Mouse (Mus musculus): Measurements from ENCODE around the gene Ganab. TPM values are rescaled to one million over a fixed set of nuclear protein-coding genes. Genes with fewer than 3 reads are reported as not detected.

Gene Ganab
- 72.8 and 81.9 TPM in 2 replicates for polyA plus RNA-seq (2012; rRNA removed)

GRCm38 (mm10) chr19:8897865-8898495 lies at the start of gene Ganab:
TSS of gene Ganab (plus strand) at chr19:8898071.

DNA sequence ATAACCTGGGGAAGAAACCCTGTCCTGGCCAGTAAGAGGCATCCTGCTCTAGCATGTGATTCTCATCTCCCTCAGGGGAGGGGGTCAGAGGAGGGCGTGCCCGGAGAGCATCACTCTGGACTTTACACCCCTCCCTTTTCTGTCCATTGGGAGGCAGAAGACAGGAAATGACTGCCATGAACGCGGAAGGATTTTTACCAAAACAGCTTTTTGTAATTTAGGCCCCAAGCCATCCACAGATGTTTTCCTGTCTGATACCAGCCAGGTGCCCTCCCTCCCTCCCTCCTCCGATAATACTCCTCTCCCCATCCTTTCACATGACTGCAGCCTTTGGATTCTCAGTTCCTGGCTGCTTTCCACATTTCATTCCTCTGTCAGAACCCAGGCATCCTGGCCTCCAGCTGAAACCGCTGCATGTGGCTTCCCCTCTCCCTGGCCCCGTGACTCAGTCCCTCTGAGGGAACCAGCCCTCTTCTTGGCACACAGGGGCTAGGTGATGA lies 47.4 kb upstream of the Ganab start, which contains the start of gene Lrrn4cl:
Gene Lrrn4cl (plus strand): TSS at position 367 of the 500 bp plus-strand sequence.

DNA sequence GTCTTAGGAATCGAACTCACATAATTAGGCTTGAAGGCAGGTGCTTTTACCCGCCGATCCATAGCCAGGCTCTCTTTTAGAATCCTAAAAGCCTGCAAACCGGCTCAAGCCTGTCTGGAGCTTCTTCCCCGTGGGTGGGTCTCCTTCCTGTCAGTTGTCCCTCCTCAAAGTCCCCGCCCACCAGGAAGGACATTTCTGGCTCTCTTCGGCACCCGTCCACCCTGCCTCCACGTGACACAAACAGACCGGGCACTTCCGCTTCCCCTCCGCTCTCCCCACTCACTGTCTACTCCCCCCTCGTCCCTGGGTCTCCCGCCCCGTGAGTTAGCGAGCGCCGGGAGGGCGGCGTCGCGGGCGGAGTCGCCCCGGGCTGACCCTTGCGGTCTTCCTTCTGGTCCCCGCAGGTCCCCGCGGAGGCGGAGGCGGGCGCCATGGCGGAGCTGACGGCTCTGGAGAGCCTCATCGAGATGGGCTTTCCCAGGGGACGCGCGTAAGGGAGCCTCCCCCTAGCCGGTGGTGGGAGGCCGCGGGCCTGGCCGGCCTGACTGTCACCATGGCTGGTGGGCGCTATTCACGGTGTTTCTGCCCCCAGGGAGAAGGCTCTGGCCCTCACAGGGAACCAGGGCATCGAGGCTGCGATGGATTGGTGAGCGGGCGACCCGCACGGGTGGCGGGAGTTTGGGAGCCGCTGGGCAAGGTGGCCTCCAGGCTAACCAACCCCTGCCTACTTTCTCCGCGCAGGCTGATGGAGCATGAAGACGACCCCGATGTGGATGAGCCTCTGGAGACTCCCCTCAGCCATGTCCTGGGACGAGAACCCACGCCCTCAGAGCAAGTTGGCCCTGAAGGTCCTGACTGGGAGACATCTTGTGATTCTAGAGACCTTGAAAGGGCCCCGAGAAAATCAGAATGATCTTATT lies 26.3 kb upstream of the Ganab start, which contains the start of gene Ubxn1:
Gene Ubxn1 (plus strand): TSS at position 230 of the 920 bp plus-strand sequence.

GRCm38 (mm10) chr19:8880311-8881033 lies 17.4 kb upstream of the Ganab start, which contains the start of gene Uqcc3:
TSS of gene Uqcc3 (minus strand) at chr19:8880923.

DNA sequence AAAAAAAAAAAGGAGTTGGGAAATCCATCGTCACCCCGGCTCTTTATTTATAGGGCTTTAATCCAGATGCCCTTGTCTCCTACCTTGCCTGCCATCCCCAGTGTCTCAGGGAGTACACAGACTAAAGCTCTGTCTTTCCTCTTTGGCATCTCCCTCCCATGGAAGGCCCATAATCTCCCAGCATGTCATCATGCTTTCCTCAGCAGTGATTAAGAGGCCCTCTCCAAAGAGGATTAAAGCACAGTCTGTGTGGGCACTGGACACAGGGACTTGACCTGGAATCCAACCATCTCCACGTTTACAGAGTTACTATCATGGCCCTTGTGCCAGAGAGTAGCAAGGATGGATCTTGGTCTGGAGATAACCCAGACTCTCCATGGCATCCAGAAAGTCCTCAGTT lies 14.3 kb upstream of the Ganab start, which contains the start of the genes Lbhd1 and Gm49403:
Gene Lbhd1 (plus strand): TSS at position 117 of the 400 bp plus-strand sequence.
Gene Gm49403 (plus strand): TSS at position 315 of the 400 bp plus-strand sequence.

DNA sequence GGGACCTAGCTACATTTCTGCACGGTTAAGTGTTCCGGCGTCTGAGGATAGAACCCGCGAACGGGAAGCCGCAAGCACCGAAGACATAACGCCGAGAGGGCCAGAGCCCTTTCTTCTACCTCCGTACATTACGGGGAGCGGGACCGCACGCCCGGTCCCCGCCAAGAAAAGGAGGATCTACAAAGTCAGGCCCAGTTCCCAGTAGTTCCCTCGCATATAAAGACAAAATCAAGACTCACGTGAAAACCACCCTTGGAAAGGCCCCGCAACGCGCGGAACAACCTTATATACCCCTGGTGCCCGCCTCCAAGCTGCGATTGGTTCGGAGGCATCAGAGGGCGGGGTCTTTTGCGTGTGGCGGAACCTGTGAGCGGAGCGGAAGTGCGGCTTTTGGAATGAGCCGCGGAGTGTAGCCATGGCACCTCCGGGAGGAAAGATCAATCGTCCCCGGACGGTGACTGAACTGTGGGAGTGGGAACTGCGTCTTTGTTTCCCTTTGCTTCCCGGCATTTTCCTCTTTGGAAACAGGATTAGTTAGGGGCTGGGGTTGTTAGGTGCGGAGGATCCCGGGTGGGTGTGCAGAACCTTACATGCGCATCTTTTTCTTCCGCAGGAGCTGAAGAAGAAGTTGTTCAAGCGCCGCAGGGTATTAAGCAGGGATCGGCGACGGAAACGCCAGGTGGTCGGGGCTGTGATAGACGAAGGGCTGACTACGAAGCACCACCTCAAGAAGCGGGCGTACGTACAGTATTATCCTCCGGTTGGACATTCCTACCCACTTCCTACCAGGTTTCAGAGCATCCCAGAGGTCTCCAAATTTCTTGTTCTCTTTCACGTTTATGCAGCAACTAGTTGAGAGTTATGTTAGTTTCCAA lies 9.1 kb upstream of the Ganab start, which contains the start of the genes 1810009A15Rik and Gm49416:
Gene 1810009A15Rik (plus strand): TSS at position 343 of the 875 bp plus-strand sequence.
Gene Gm49416 (plus strand): TSS at position 416 of the 875 bp plus-strand sequence.

DNA sequence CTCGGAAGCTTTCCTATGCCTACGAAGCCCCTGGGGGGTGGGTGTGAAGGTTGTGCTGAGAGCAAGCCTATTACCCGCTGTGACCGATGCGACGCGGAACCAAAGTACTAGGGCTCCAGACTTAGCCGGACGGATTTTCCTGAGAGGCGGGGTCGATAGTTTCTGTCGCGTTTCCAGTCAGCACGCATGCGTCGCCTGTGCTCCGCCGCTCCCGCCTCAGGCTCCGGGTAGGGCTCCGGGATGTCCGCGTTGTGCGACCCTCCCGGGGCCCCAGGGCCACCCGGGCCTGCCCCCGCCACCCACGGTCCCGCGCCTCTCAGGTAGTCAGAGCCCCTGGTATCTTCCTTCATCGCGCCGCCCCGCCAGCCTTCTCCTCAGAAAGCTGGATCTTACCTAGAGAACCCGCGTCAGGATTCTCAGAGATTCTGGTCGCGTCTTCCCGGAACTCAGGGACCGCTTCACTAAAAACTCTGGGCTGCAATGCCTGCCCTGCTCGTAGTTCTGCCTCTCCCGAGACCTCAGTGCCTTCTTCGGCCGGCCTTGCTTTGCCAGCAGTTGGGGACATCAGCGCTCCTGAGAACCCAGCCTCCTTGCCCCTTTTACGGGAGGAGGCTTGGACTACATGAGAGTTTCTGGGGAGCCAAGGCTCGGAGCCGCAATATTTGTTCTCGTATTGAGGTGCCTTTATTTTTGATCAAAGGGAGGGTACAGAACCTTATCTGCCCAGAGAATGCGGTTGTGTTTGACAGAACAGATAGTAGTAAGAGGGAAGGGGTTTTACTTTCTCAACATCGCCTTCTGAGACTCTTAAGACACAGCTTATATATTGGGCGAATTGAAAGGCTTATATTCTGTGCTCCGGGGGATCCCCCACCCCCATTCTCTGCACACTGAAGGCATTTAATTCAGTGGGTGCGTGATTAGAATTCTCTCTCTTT lies 4.8 kb upstream of the Ganab start, which contains the start of gene Ints5:
Gene Ints5 (plus strand): TSS at position 177 of the 938 bp plus-strand sequence.

GRCm38 (mm10) chr19:8920073-8920736 lies 22.3 kb downstream of the Ganab start, which contains the start of gene B3gat3:
TSS of gene B3gat3 (plus strand) at chr19:8920374.

GRCm38 (mm10) chr19:8929224-8930088 lies 31.6 kb downstream of the Ganab start, which contains the start of the genes Rom1 and Eml3:
TSS of gene Rom1 (minus strand) at chr19:8929356.
TSS of gene Eml3 (plus strand) at chr19:8929552.

DNA sequence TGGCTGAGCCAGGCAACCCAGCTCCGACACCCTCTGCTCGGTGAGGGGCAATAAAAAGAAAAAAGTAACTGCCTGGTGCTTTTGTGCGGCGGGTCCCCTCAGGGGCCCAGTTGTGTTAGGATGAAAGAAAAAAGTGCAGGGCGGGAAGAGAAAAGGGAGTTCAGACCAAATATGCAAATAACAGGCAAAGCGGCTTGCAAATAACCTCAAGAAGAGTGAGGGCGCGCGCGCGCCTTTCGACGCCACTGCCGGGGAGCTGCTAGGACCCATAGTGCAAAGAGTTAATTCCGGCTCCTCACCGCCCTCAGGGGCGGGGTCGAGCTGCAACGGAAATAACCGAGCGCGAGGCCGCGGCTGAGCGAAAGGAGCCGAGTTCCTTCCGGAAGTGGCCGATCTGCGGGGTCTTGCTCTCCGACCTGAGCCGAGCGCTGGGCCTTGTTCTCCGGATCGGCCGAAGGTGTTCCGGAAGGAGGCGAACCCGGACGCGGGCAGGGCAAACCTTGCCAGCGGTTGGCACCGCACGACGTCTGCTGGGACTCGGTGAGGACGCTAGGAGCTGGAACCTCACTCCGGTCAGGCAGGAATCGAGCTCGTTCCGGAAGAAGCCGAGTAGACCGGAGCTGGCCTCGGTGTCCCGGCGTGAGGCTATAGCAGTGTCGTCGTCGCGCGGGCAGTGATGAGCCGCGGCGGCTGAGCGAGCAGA lies 43.8 kb downstream of the Ganab start, which contains the start of gene Mta2:
Gene Mta2 (plus strand): TSS at position 361 of the 703 bp plus-strand sequence.

GRCm38 (mm10) chr19:8953135-8954039 lies 55.5 kb downstream of the Ganab start, which contains the start of gene Tut1:
TSS of gene Tut1 (plus strand) at chr19:8953847.

Other genes with a start within 250 kb of the Ganab start
- under 0.01 and 0.02 TPM in 2 replicates for gene Chrm1, start 234.3 kb upstream of the Ganab start, polyA plus RNA-seq (2012; rRNA removed)
- 69.0 and 73.7 TPM in 2 replicates for gene Slc3a2, start 174.7 kb upstream of the Ganab start, polyA plus RNA-seq (2012; rRNA removed)
- gene Wdr74, start 162.2 kb upstream of the Ganab start, polyA plus RNA-seq (2012; rRNA removed) = 23.6 and 26.8 TPM in 2 replicates
- 0.14 and 0.22 TPM in 2 replicates for gene 1700092M07Rik, start 157.4 kb upstream of the Ganab start, polyA plus RNA-seq (2012; rRNA removed)
- gene Stx5a, start 156.7 kb upstream of the Ganab start, polyA plus RNA-seq (2012; rRNA removed) = 42.5 and 43.8 TPM in 2 replicates
- gene Nxf1, start 141.0 kb upstream of the Ganab start, polyA plus RNA-seq (2012; rRNA removed) = 66.5 and 71.8 TPM in 2 replicates
- gene Tmem223, start 127.1 kb upstream of the Ganab start, polyA plus RNA-seq (2012; rRNA removed) = 50.0 and 53.2 TPM in 2 replicates
- 55.2 and 62.8 TPM in 2 replicates for gene Tmem179b, start 123.6 kb upstream of the Ganab start, polyA plus RNA-seq (2012; rRNA removed)
- gene Taf6l, start 111.7 kb upstream of the Ganab start, polyA plus RNA-seq (2012; rRNA removed) = 6.0 and 6.1 TPM in 2 replicates
- gene Polr2g, start 99.5 kb upstream of the Ganab start, polyA plus RNA-seq (2012; rRNA removed) = 50.2 and 51.9 TPM in 2 replicates
- 0.63 and 0.78 TPM in 2 replicates for gene Zbtb3, start 95.5 kb upstream of the Ganab start, polyA plus RNA-seq (2012; rRNA removed)
- gene Ttc9c, start 78.7 kb upstream of the Ganab start, polyA plus RNA-seq (2012; rRNA removed) = 12.9 and 13.3 TPM in 2 replicates
- 26.5 and 29.8 TPM in 2 replicates for gene Hnrnpul2, start 78.1 kb upstream of the Ganab start, polyA plus RNA-seq (2012; rRNA removed)
- gene AC129217.1, start 68.3 kb upstream of the Ganab start, polyA plus RNA-seq (2012; rRNA removed) = 0.14 and 0.93 TPM in 2 replicates
- 18.0 and 18.1 TPM in 2 replicates for gene Bscl2, start 60.6 kb upstream of the Ganab start, polyA plus RNA-seq (2012; rRNA removed)
- 0.04 and 0.06 TPM in 2 replicates for gene Gng3, start 58.9 kb upstream of the Ganab start, polyA plus RNA-seq (2012; rRNA removed)
- gene Lrrn4cl, start 47.3 kb upstream of the Ganab start, polyA plus RNA-seq (2012; rRNA removed) = 0.22 and 0.23 TPM in 2 replicates
- gene Ubxn1, start 26.6 kb upstream of the Ganab start, polyA plus RNA-seq (2012; rRNA removed) = 63.3 and 71.1 TPM in 2 replicates
- 27.3 and 30.3 TPM in 2 replicates for gene Uqcc3, start 17.1 kb upstream of the Ganab start, polyA plus RNA-seq (2012; rRNA removed)
- gene Lbhd1, start 14.3 kb upstream of the Ganab start, polyA plus RNA-seq (2012; rRNA removed) = 2.1 and 2.2 TPM in 2 replicates
- not detected in 2 replicates for gene Gm49403, start 14.1 kb upstream of the Ganab start, polyA plus RNA-seq (2012; rRNA removed)
- gene 1810009A15Rik, start 9.2 kb upstream of the Ganab start, polyA plus RNA-seq (2012; rRNA removed) = 30.7 and 31.4 TPM in 2 replicates
- not detected in 2 replicates for gene Gm49416, start 9.1 kb upstream of the Ganab start, polyA plus RNA-seq (2012; rRNA removed)
- 8.9 and 9.1 TPM in 2 replicates for gene Ints5, start 5.1 kb upstream of the Ganab start, polyA plus RNA-seq (2012; rRNA removed)
- gene B3gat3, start 22.3 kb downstream of the Ganab start, polyA plus RNA-seq (2012; rRNA removed) = 32.9 and 35.2 TPM in 2 replicates
- gene Rom1, start 31.3 kb downstream of the Ganab start, polyA plus RNA-seq (2012; rRNA removed) = 1.9 and 2.0 TPM in 2 replicates
- gene Eml3, start 31.5 kb downstream of the Ganab start, polyA plus RNA-seq (2012; rRNA removed) = 9.6 and 11.4 TPM in 2 replicates
- gene Mta2, start 43.8 kb downstream of the Ganab start, polyA plus RNA-seq (2012; rRNA removed) = 17.0 and 17.4 TPM in 2 replicates
- gene Tut1, start 55.8 kb downstream of the Ganab start, polyA plus RNA-seq (2012; rRNA removed) = 8.7 and 9.0 TPM in 2 replicates
- 149 and 173 TPM in 2 replicates for gene Eef1g, start 69.0 kb downstream of the Ganab start, polyA plus RNA-seq (2012; rRNA removed)
- 2.0 TPM in 2 replicates for gene Ahnak, start 91.2 kb downstream of the Ganab start, polyA plus RNA-seq (2012; rRNA removed)
- not detected in 2 replicates for gene Scgb1a1, start 189.9 kb downstream of the Ganab start, polyA plus RNA-seq (2012; rRNA removed)
- gene Asrgl1, start 237.6 kb downstream of the Ganab start, polyA plus RNA-seq (2012; rRNA removed) = 1.9 TPM in 2 replicates

Data from liver, embryonic 18 days (tissue).